Mouse (Mus musculus): Measurements from ENCODE around the gene Ankrd17. TPM values are rescaled to one million over a fixed set of nuclear protein-coding genes. Genes with fewer than 3 reads are reported as not detected.

Ankrd17 gene
- polyA plus RNA-seq, 1 experiment, result 47.1 TPM

GRCm38 (mm10) chr5:90229760-90230159 lies 136.6 kb downstream of the Ankrd17 start:
- no peak overlapping the region for H3K4me3 ChIP-seq (ENCODE audit: control insufficient read depth, insufficient read depth, low read length)
- no peaks in the 10 kb centered on the region for H3K4me1 ChIP-seq (replicated peaks; ENCODE audit: control insufficient read depth, insufficient read depth, low read length)
- no peaks in the 10 kb centered on the region for H3K27me3 ChIP-seq (ENCODE audit: control insufficient read depth, insufficient read depth, low read length)
- no peak for DNase-seq
- H3K27ac ChIP-seq (ENCODE audit: control insufficient read depth, insufficient read depth, low read length), result no peak overlapping the region
- peaks cover 62% of the 10 kb centered on the region for H3K36me3 ChIP-seq (ENCODE audit: control insufficient read depth, insufficient read depth, low read length)
- 91% methylated on average over 2 of the region's 2 CpGs for WGBS
- TF ChIP-seq CTCF (IDR thresholded peaks at IDR 0.05; ENCODE audit: borderline replicate concordance, control insufficient read depth, extremely low read depth, insufficient read depth, low read length, poor library complexity) (no peak), POLR2A (IDR thresholded peaks at IDR 0.05; ENCODE audit: control insufficient read depth, extremely low read depth, insufficient read depth, low read length, poor library complexity) (no peak)

- peaks cover 44% of the 10 kb centered on the region for H3K36me3 ChIP-seq (ENCODE audit: control insufficient read depth, insufficient read depth, low read length)
Measured at GRCm38 (mm10) chr5:90226696-90227095, 139.7 kb downstream of the Ankrd17 start.

GRCm38 (mm10) chr5:90224730-90225129 lies 141.6 kb downstream of the Ankrd17 start:
- Histone ChIP-seq H3K4me1 (replicated peaks; ENCODE audit: control insufficient read depth, insufficient read depth, low read length) (peaks cover 2% of the 10 kb centered on the region), H3K27me3 (ENCODE audit: control insufficient read depth, insufficient read depth, low read length) (no peaks in the 10 kb centered on the region), H3K36me3 (ENCODE audit: control insufficient read depth, insufficient read depth, low read length) (peaks cover 24% of the 10 kb centered on the region), H3K27ac (ENCODE audit: control insufficient read depth, insufficient read depth, low read length) (peak overlapping the region; percentile 88; the same call in 1 of the 2 replicates), H3K4me3 (ENCODE audit: control insufficient read depth, insufficient read depth, low read length) (no peak overlapping the region)
- WGBS, result 96% methylated on average over 5 of the region's 5 CpGs
- DNase-seq, result no peak
- TF ChIP-seq POLR2A (IDR thresholded peaks at IDR 0.05; ENCODE audit: control insufficient read depth, extremely low read depth, insufficient read depth, low read length, poor library complexity), result no peak
- TF ChIP-seq CTCF (IDR thresholded peaks at IDR 0.05; ENCODE audit: borderline replicate concordance, control insufficient read depth, extremely low read depth, insufficient read depth, low read length, poor library complexity), result no peak

More at GRCm38 (mm10) chr5:90226696-90227095, 139.7 kb downstream of the Ankrd17 start:
- Histone ChIP-seq H3K27ac (ENCODE audit: control insufficient read depth, insufficient read depth, low read length) (no peak overlapping the region), H3K27me3 (ENCODE audit: control insufficient read depth, insufficient read depth, low read length) (no peaks in the 10 kb centered on the region), H3K4me1 (replicated peaks; ENCODE audit: control insufficient read depth, insufficient read depth, low read length) (peaks cover 2% of the 10 kb centered on the region), H3K4me3 (ENCODE audit: control insufficient read depth, insufficient read depth, low read length) (no peak overlapping the region)
- WGBS, result 94% methylated on average over 3 of the region's 3 CpGs
- no peak for DNase-seq
- TF ChIP-seq POLR2A (IDR thresholded peaks at IDR 0.05; ENCODE audit: control insufficient read depth, extremely low read depth, insufficient read depth, low read length, poor library complexity) (no peak), CTCF (IDR thresholded peaks at IDR 0.05; ENCODE audit: borderline replicate concordance, control insufficient read depth, extremely low read depth, insufficient read depth, low read length, poor library complexity) (no peak)

GRCm38 (mm10) chr5:90223534-90224381 lies 142.6 kb downstream of the Ankrd17 start, which contains the start of gene Cox18:
Gene Cox18 (minus strand): TSS chr5:90224001.
- under 1% methylated on average over 62 of the region's 62 CpGs for WGBS
- peaks cover 15% of the 10 kb centered on the region for H3K36me3 ChIP-seq (ENCODE audit: control insufficient read depth, insufficient read depth, low read length)
- no peaks in the 10 kb centered on the region for H3K27me3 ChIP-seq (ENCODE audit: control insufficient read depth, insufficient read depth, low read length)
- 0 out of 2 replicates have a peak, but pooled peaks have one; percentile 54 for TF ChIP-seq CTCF (IDR thresholded peaks at IDR 0.05; ENCODE audit: borderline replicate concordance, control insufficient read depth, extremely low read depth, insufficient read depth, low read length, poor library complexity)
- TF ChIP-seq POLR2A (IDR thresholded peaks at IDR 0.05; ENCODE audit: control insufficient read depth, extremely low read depth, insufficient read depth, low read length, poor library complexity), result peak; percentile 88
- peak within 1 kb of the TSS; percentile 88 for H3K27ac ChIP-seq (ENCODE audit: control insufficient read depth, insufficient read depth, low read length)
- peak; percentile 98 for DNase-seq
- peaks cover 2% of the 10 kb centered on the region for H3K4me1 ChIP-seq (replicated peaks; ENCODE audit: control insufficient read depth, insufficient read depth, low read length)
- H3K4me3 ChIP-seq (ENCODE audit: control insufficient read depth, insufficient read depth, low read length), result peak within 1 kb of the TSS; percentile 90

GRCm38 (mm10) chr5:90222937-90223336 lies 143.4 kb downstream of the Ankrd17 start:
- WGBS, result 33% methylated on average over 3 of the region's 3 CpGs
- no peak for DNase-seq
- Histone ChIP-seq H3K4me1 (replicated peaks; ENCODE audit: control insufficient read depth, insufficient read depth, low read length) (peaks cover 2% of the 10 kb centered on the region), H3K27ac (ENCODE audit: control insufficient read depth, insufficient read depth, low read length) (no peak overlapping the region), H3K4me3 (ENCODE audit: control insufficient read depth, insufficient read depth, low read length) (no peak overlapping the region), H3K36me3 (ENCODE audit: control insufficient read depth, insufficient read depth, low read length) (peaks cover 15% of the 10 kb centered on the region), H3K27me3 (ENCODE audit: control insufficient read depth, insufficient read depth, low read length) (no peaks in the 10 kb centered on the region)
- no peak for TF ChIP-seq POLR2A (IDR thresholded peaks at IDR 0.05; ENCODE audit: control insufficient read depth, extremely low read depth, insufficient read depth, low read length, poor library complexity)
- no peak for TF ChIP-seq CTCF (IDR thresholded peaks at IDR 0.05; ENCODE audit: borderline replicate concordance, control insufficient read depth, extremely low read depth, insufficient read depth, low read length, poor library complexity)

GRCm38 (mm10) chr5:90217791-90218190 lies 148.6 kb downstream of the Ankrd17 start:
- peaks cover 25% of the 10 kb centered on the region for H3K36me3 ChIP-seq (ENCODE audit: control insufficient read depth, insufficient read depth, low read length)
- WGBS, result over 99% methylated on average over 3 of the region's 3 CpGs
- no peaks in the 10 kb centered on the region for H3K27me3 ChIP-seq (ENCODE audit: control insufficient read depth, insufficient read depth, low read length)
- no peaks in the 10 kb centered on the region for H3K4me1 ChIP-seq (replicated peaks; ENCODE audit: control insufficient read depth, insufficient read depth, low read length)
- DNase-seq, result no peak
- TF ChIP-seq POLR2A (IDR thresholded peaks at IDR 0.05; ENCODE audit: control insufficient read depth, extremely low read depth, insufficient read depth, low read length, poor library complexity), result no peak
- no peak for TF ChIP-seq CTCF (IDR thresholded peaks at IDR 0.05; ENCODE audit: borderline replicate concordance, control insufficient read depth, extremely low read depth, insufficient read depth, low read length, poor library complexity)
- no peak overlapping the region for H3K4me3 ChIP-seq (ENCODE audit: control insufficient read depth, insufficient read depth, low read length)
- no peak overlapping the region for H3K27ac ChIP-seq (ENCODE audit: control insufficient read depth, insufficient read depth, low read length)

Measured in thymus, adult 2 months (tissue).